Mouse (Mus musculus) right cerebral cortex, postnatal 36 days (tissue): ENCODE results near the gene Gpatch1.
A peak's percentile ranks its signal among the peaks of the same experiment; 100 is the strongest.

Source experiments
- DNase-seq, 2 experiments: peaks; one replicate each; pipeline ENCODE4 v3.0.0; 2022; ENCODE audit warnings: low spot score in 2 of 2, mixed read lengths in 1 of 2

Gpatch1 gene

DNA sequence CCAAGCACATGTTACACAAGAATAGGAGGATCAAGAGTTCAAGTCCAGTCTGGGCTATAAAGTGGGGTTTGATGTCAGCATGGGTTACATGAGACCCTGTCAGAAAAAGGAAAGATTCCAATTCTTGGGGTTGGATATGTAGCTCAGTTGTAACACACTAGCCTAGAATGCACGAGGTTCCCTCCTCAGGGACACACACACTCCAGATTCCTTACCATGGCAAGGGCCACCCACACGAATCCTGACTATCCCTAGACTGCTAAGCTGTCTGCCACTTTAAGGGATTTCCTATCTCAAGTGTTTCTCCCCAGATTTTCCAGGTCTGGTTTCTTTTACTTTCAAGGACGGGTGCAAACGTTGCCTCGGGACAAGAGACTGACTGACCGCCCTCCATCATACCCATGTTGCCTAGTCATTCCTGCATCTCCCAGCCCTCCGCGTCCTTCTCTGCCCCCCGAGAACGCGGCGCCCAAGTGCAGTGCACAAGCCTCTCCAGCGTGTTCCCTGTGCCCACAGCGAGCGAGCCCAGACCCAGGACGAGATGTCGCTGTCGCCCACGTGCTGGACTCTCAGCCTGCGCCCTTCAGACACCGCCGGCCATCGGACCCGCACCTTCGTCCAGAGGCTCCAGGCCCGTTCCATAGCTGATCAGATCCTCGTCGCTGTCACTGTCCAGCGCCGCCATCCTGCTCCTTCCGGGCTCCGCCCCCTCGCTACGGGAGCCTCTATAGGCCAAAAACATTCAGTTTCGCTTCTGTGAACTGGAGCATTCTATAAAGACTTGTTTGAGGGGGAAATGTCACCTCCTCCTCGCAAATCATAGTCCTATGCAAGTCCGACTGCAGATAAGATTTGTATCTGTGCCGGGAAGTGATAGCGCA, at the start of gene Gpatch1:
Gene Gpatch1 (minus strand): TSS at position 712 of the 881 bp plus-strand sequence.
- peak; percentile 89 to 90 for DNase-seq

DNA sequence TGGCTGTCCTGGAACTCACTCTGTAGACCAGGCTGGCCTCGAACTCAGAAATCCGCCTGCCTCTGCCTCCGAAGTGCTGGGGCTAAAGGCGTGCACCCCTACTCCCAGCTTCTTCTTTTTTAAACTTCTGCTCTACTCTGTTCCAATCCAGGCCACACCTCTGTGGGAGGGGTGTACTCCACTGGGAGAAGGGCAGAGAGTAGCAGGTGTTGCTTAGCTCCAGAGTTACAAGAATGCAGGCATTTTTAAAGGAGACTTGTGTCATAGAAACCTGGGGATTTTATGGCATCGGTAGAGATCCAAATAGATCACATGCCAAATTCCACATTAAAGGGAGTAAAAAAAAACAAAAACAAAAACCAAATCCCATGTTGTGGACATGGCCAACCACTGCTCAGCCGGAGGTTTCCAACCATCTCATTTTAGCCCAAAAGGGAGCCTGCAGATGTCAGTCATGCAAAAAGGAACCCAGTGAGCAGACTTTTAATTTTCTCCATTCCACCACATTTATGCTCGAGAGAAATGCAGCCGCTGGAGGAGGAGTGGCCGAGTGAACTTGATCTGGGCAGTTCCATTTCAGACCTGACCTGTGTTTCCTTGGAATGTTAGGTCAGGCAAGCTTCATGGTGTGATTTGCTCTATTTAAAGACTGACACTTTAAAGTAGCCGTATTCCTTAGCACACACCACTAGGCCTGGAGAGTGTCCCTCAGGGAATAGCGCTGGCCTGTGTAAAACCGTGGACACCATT, 47.1 kb upstream of the Gpatch1 start:
- DNase-seq, result no peak

DNA sequence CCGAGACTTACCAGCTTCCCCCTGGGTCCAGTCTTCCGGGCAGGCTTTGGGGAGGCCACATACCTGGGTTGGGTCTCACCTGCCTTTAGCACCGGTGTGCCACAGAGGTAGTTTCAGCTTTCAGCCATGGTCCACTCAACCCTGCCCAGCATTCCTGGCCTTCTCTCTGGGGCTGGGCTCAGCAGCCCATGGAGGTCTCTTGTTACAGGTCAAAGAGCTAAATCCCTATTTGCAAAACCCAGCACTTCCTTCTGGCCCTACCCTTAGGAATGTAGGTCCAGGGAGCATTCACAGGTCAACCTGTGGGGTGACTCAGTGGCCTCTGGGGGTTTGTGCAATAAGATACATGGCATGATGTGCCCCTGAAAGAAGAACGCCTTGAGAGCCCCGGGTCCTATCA, 44.6 kb upstream of the Gpatch1 start:
- no peak for DNase-seq

DNA sequence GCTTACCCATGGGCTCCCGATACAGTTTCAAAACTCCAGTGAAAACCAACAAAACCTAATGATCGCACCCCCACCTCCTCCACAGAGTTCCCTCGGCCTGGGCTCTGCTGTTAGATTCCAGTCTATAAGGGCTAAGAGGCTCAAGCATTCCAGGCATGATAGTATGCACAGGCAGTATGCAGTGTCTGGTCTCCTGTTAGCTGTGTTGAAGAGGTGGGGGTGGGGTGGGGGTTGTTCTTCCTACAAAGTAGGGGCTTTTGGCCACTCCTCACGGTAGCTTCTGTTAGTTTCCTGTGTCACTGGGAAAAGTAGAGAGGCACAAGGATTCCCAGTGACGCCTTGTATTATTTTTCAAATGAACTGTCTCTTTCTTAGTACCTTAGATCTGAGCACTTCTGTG, 44.0 kb upstream of the Gpatch1 start:
- no peak for DNase-seq

DNA sequence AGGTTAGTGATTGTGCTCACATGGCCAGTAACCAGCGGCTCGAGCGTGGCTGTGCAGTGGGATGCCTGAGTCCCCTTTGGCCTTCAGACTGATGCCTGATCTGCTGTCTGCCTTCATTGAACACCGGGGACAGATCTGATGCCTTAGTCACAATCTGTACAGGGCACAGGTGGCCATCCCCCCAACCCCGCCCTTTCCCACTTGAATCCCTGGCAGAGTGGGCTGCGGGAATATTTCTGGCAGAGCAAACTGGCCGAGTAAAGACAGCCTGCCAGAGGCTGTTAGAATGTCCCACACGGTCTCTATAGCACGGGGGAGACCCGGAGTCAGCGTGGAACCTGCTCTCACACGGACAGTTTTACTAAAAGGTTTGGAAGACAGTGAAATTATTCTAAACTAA, 39.4 kb upstream of the Gpatch1 start:
- no peak for DNase-seq

DNA sequence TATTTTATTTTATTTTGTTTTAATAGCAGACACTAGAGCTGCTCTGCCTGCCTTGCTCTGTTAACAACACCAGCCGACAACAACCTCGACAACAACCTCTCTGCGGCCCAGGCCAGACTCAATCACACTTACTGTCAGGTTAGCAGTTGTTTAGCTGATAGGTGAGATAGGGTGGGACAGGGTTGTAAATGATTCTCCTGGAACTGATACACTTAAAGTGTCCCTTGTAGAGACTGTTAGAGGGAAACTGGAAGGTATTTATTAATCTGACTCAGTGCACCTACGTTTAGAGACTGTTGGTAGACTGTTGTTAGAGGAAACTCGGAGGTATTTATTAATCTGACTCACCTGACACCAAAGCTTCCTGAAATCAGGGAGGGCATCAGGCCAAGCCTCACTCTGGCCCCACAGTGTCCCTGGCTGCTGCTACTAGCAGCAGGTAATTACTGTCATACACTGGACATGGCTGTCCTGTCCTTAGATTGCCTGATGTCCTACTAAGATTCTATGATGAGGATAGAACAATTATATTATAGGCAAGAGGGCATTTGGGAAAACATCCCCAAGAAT, 37.1 kb upstream of the Gpatch1 start:
- no peak for DNase-seq

GRCm38 (mm10) chr7:35353306-35353705, 35.1 kb upstream of the Gpatch1 start:
- DNase-seq, result no peak

DNA sequence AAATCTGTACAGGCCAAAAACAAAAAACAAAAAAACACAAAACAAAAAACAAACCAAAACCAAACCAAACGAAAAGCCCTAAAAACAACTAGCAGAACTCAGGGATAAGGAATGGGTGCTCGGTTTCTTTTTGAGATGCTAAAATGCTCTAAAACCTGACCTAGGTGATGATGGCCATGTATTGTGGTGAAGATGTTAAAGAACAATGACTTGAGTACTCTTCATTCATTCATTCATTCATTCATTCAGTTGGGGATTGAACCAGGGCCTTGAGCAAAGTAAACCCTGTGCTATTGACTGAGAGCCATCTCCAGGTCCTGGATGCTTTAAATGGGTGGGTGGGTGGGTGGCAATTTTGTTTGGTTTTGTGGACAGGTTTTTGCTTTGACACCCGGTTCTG, 32.9 kb upstream of the Gpatch1 start:
- DNase-seq, result no peak

- no peak for DNase-seq
Observed at GRCm38 (mm10) chr7:35349886-35350684, 31.8 kb upstream of the Gpatch1 start.

- no peak for DNase-seq
Observed at GRCm38 (mm10) chr7:35349022-35349421, 30.8 kb upstream of the Gpatch1 start.

DNA sequence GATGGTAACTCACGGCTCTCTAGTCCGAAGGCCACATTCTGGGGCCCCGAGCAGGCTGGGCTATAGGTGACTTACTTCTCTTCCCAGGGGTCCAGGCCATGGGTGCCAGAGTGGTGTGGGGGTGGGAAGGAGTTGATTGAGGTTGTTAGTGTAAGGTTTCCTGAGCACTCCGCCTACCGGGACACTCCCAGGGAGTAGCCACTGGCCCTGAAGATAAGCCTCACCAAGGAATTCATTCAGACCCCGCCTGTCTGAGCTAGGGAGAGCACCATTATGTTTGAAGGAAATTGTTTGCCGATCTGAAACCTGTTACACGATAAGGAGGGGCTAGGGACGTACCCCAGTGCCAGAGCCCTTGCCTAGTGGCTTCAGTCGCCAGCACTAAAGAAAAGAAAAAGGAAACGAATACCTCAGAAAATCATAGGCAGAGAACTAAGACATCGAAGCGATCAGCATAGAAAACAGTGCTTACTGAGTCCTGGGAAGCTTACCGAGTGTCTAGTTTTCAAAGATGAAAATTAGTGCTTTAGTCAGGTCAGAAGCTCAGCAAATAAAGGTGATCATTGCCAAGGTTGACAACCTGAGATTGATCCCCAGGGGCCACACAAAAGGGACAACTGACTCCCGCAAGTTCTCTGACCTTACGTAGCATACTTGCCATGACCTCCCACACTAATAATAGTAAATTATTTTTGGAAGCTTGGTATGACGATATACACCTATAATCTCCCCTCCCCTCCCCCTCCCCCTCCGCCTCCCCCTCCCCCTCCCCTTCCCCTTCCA, 29.9 kb upstream of the Gpatch1 start:
- DNase-seq, result no peak

DNA sequence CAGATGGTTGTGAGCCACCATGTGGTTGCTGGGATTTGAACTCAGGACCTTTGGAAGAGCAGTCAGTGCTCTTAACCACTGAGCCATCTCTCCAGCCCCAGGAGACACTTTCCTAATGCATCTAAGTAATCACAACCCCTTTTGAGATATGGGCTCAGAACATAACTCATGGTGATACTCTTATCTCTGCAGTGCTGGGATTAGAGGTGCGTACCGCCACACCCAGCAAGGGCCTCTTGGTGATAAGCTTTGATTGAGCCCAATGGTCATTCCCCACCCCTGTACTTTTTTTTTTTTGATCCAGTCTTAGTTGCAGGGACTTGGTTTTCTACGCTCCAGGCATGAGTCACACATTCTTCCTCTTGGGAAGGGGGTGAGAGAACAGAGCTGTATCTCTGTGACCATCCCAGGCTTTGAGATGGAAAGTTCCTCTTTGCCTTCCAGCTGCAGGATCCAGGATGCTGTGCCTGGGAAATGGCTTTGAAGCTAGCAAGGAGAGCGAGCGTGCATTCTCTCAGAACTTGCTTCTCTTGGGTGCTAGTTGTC, 26.6 kb upstream of the Gpatch1 start:
- no peak for DNase-seq

GRCm38 (mm10) chr7:35342498-35342897, 24.3 kb upstream of the Gpatch1 start:
- peak in 1 of 2 experiments; percentile 15 for DNase-seq

DNA sequence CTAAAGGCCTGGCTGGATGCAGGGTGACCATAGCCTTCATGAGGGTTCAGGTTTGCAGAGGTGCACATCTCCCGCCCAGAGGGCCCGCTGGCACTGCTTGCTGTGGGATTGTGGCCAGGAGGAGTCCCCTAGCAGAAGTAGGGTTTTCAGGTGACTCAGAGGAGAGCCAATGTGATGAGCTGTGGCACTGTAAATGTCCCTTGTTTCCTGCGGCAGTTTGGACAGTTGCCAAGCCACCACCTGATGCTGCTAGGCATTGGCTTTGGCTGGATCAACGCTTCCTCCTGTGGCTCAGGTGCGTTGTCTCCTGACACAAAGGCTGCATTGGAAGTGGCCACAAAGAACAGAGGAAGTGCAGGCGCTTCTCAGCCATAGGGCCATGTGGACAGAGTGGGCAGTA, 23.0 kb upstream of the Gpatch1 start:
- no peak for DNase-seq

DNA sequence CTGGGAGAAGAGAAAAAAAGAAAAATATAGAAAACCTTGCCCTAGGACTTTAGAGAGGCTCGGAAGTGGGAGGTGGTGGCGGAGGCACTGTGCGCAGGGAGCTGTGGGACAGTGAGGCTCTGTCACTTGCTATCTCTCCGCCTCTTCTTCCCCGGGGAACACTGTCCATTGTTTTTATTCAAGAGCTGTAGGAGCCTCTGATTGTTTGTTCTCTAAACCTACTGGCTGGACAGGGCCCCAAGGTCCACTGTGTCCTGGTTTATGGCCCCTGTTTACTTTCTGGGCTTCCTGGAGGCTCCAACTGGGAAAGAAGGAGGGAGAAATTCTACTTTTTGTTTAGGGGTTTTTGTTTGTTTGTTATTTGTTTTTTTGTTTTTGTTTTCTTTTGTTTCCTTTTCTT, 22.0 kb upstream of the Gpatch1 start:
- peak in 1 of 2 experiments; percentile 8 for DNase-seq

DNA sequence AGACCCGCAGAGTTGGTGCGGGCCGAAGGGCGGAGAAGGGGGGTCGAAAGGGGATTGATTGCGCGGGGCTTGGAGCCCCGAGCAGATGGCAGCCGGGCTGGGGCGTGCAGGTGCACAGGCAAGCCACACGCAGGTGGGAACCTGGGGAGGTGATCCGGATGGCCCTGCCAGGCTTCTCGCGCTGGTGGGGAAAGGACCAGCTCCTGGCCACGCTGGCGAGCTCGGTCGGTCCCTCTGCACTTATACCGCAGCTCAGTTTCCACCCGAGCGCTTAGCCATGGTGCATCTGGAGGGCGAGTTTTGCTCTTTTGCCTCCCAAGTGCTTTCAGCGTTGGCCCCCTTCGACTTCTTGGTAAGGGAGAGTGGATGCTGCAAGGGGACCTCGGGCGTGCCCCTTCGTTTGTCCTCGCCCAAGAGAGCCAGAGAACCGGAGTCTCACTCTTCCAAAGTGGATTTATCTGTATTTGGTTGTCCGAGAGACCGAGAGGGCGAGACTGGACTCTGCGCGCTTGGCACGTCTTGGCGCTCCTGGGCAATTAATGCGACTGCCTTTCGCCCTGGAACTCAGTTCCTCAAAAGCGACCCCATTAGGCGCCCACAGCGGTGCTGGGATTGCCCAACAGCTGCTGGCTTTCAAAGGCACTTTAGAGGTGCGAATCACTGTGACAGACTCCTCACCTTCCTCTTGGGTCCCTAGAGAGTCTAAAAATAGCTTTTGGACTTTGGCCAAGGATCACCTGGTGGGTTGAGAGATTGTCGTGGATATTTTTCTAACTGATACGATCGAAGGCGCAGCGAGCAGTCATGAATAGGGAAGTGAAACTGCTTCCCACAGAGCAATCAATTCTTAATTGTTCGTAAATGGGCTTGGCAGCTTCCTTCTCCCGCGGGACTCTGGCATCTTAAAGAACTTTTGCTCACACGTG, 16.6 kb upstream of the Gpatch1 start:
- DNase-seq, result no peak

DNA sequence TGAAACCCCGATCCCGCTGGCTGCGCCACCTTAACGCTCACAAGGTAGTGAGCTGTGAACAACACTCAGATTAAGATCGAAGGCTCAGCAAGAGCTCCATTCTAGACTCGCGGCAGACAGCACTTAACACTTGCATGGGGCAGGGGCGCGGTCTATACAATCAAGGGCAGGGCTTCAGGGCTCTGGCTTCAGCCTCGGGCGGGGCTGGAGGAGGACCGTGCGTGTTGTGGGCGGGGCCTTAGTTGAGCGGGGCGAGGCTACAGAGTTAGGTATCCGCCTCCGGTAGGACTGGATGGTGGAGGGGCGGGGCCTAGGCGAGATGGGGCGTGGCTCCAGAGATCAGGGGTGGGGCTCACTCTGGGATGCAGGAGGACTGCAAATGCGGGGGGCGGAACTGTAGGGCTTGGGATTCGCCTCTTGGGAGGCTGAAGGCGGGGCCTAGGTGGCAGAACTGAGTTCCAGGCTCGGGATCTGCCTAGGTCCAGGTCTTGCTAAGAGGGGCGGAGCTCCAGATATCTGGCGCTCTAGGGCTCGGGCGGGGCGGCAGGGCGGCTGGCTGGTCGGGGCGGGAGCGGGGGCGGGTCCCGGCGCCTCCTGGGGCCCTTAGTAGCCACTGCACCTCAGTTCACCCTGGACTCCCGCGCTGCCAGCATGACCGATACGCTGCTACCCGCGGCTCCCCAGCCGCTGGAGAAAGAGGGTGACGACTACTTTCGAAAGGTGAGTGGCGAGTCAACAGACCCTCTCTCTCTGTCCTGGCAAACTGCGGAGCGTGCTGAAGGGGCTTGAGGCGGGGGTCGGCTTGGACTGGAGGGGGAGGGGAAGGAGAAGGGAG, 15.7 kb upstream of the Gpatch1 start, which contains the start of gene Rhpn2:
Gene Rhpn2 (plus strand): TSS at position 479 of the 835 bp plus-strand sequence.
- DNase-seq, result peak; percentile 99

- DNase-seq, result peak; percentile 29 to 41
Observed at GRCm38 (mm10) chr7:35333231-35333651, 15.0 kb upstream of the Gpatch1 start.
